ENCODE assay signal across 8 mouse cellular contexts in genomic region chr10:94034876-94035657, GRCm38 (mm10). TPM values are rescaled to one million over a fixed set of nuclear protein-coding genes. Genes with fewer than 3 reads are reported as not detected.
DNase-seq lines count a peak whose midpoint lies in the region; ATAC-seq lines count a peak whose summit lies in the region.

No protein-coding gene starts in this region.

- no peaks in the 10 kb centered on the region for H3K36me3 ChIP-seq in forebrain, embryonic 11.5 days (ENCODE audit: control insufficient read depth, insufficient read depth, low read length)
- H3K36me3 ChIP-seq in liver, embryonic 13.5 days = 0 out of 2 replicates have a peak, but pooled peaks cover 12% of the 10 kb centered on the region

- peak overlapping the region; percentile 66 for H3K4me2 ChIP-seq in forebrain, embryonic 11.5 days (ENCODE audit: low read depth, low read length, severe bottlenecking)
- H3K4me2 ChIP-seq in liver, embryonic 13.5 days = peak overlapping the region; percentile 76

- no peaks in the 10 kb centered on the region for H3K27me3 ChIP-seq in forebrain, embryonic 11.5 days (ENCODE audit: control insufficient read depth, insufficient read depth, low read length)
- no peaks in the 10 kb centered on the region for H3K27me3 ChIP-seq in liver, embryonic 13.5 days

- WGBS in forebrain, embryonic 11.5 days = 1% methylated on average over 30 of the region's 30 CpGs
- WGBS in liver, embryonic 13.5 days (ENCODE audit: insufficient replicate concordance) = 2% methylated on average over 30 of the region's 30 CpGs

- peak; percentile 36 to 81 for DNase-seq in left cerebral cortex, postnatal 10 days (ENCODE audit: extremely low spot score in 1 of 2, low spot score in 2 of 2)
- DNase-seq in left cerebral cortex, adult 9 months (ENCODE audit: low spot score in 2 of 2) = no peak
- peak; percentile 15 to 32 for DNase-seq in adrenal gland, postnatal 4 days (ENCODE audit: low spot score in 2 of 2)
- peak; percentile 81 for DNase-seq in forebrain, embryonic 11.5 days (ENCODE audit: low spot score)
- DNase-seq in liver, embryonic 13.5 days = peak; percentile 76
- DNase-seq in urinary bladder, postnatal 36 days (ENCODE audit: low spot score in 2 of 2) = peak; percentile 63 to 64

- H3K9ac ChIP-seq in forebrain, embryonic 11.5 days (ENCODE audit: low read length) = peak overlapping the region; percentile 85
- peak overlapping the region; percentile 85 for H3K9ac ChIP-seq in liver, embryonic 13.5 days

- peak overlapping the region; percentile 83 for H3K4me3 ChIP-seq in forebrain, embryonic 11.5 days (ENCODE audit: low read depth, low read length)
- H3K4me3 ChIP-seq in liver, embryonic 13.5 days (replicated peaks) = peak overlapping the region; percentile 92

- H3K27ac ChIP-seq in forebrain, embryonic 11.5 days (ENCODE audit: low read depth, low read length) = no peak overlapping the region
- H3K27ac ChIP-seq in liver, embryonic 13.5 days = peak overlapping the region; percentile 80

- peak; percentile 82 for ATAC-seq in forebrain, embryonic 11.5 days (replicated peaks; ENCODE audit: low FRiP score)
- ATAC-seq in inflammation-experienced regulatory T-cells, adult 6 months = peak; percentile 14
- ATAC-seq in liver, embryonic 13.5 days (ENCODE audit: low read depth) = peak; percentile 82
- peak; percentile 48 for ATAC-seq in monocyte, adult 5-6 weeks (replicated peaks; ENCODE audit: insufficient number of reproducible peaks, low FRiP score, low TSS enrichment, poor library complexity, severe bottlenecking)

- no peaks in the 10 kb centered on the region for H3K9me3 ChIP-seq in forebrain, embryonic 11.5 days (ENCODE audit: control insufficient read depth, low read length)
- no peaks in the 10 kb centered on the region for H3K9me3 ChIP-seq in liver, embryonic 13.5 days (replicated peaks)

- intact Hi-C loops in left cerebral cortex, postnatal 10 days (cut with DNase I) = loop anchor here (5.0 kb wide), 1 partner anchor 52 kb away; no protein-coding TSS in a partner anchor

- peaks cover 6% of the 10 kb centered on the region; the same call in 1 of the 2 replicates for H3K4me1 ChIP-seq in forebrain, embryonic 11.5 days (replicated peaks; ENCODE audit: control insufficient read depth, insufficient read depth, low read length)
- H3K4me1 ChIP-seq in liver, embryonic 13.5 days (replicated peaks) = peaks cover 34% of the 10 kb centered on the region

RNA-seq across cellular contexts. Expression of gene Vezt, which starts 0.6 kb away (rescaled TPM):
- total RNA-seq in left cerebral cortex, postnatal 10 days (2021) = 100 to 1,000 TPM; 107 to 110 TPM
- total RNA-seq in adrenal gland, postnatal 4 days (2021) = 10 to 100 TPM; 29.0 to 34.7 TPM
- 39.6 and 46.6 TPM in 2 replicates for polyA plus RNA-seq in forebrain, embryonic 11.5 days (2014; fragmentation: Nextera tagmentation; extraction: Ambion mirVana)
- 10 to 100 TPM; 10.3 to 13.7 (median 10.3) TPM for polyA plus RNA-seq in inflammation-experienced regulatory T-cells, adult 6 months (2017; shearing (Covaris generic))
- polyA plus RNA-seq in liver, embryonic 13.5 days (2015; fragmentation: Nextera tagmentation; extraction: Ambion mirVana) = 11.3 and 16.2 TPM in 2 replicates
- total RNA-seq in monocyte, adult 5-6 weeks (2017) = 3.3 to 7.3 TPM (median 3.7 TPM) in 3 replicates

RNA-seq across cellular contexts. Expression of gene Fgd6, which starts 0.7 kb away (rescaled TPM):
- 1 to 10 TPM; 5.7 to 6.4 TPM for total RNA-seq in left cerebral cortex, postnatal 10 days (2021)
- total RNA-seq in adrenal gland, postnatal 4 days (2021) = 1 to 10 TPM; 5.8 TPM
- polyA plus RNA-seq in forebrain, embryonic 11.5 days (2014; fragmentation: Nextera tagmentation; extraction: Ambion mirVana) = 4.3 and 4.4 TPM in 2 replicates
- polyA plus RNA-seq in inflammation-experienced regulatory T-cells, adult 6 months (2017; shearing (Covaris generic)) = 1 to 10 TPM in 2 of 3 experiments, under 1 TPM in 1; 0.50 to 1.6 (median 1.5) TPM
- 2.4 and 3.0 TPM in 2 replicates for polyA plus RNA-seq in liver, embryonic 13.5 days (2015; fragmentation: Nextera tagmentation; extraction: Ambion mirVana)
- 1.5 to 3.0 TPM (median 2.9 TPM) in 3 replicates for total RNA-seq in monocyte, adult 5-6 weeks (2017)

Comparison
In these comparisons a context has a peak if more than half of its experiments do, and no peak if none do; other contexts are left out.
1. DNase-seq: peak in left cerebral cortex, postnatal 10 days (2 of 2), adrenal gland, postnatal 4 days (2 of 2), forebrain, embryonic 11.5 days (single experiment), liver, embryonic 13.5 days (single experiment) and urinary bladder, postnatal 36 days (2 of 2); none in left cerebral cortex, adult 9 months (0 of 2).
2. ATAC-seq: peak in every context shown above with its lines; median percentile 82 in forebrain, embryonic 11.5 days; 82 in liver, embryonic 13.5 days; 48 in monocyte, adult 5-6 weeks; 14 in inflammation-experienced regulatory T-cells, adult 6 months.